Mouse (Mus musculus) liver, postnatal 0 days (tissue): ENCODE measurements around the gene Klhl3. TPM values are rescaled to one million over a fixed set of nuclear protein-coding genes. Genes with fewer than 3 reads are reported as not detected.
A peak's percentile ranks its signal among the peaks of the same experiment; 100 is the strongest.

ENCODE experiments used
- ATAC-seq: fragments of 200-750 bp; cut with Nextera tagmentation; 2 replicates; pipeline ENCODE4 v1.8.0; 2017; ENCODE audit warnings: mild to moderate bottlenecking, moderate library complexity
- DNase-seq: peaks from one replicate; pipeline ENCODE4 v3.0.0-alpha.2; 2016
- H3K27ac ChIP-seq: fragments of 300-500 bp; sonication (generic); 2 replicates; pipeline ENCODE4 v1.5.1; 2014; ENCODE audit warnings: antibody characterized with exemption, moderate library complexity, mild to moderate bottlenecking, low read depth
- H3K27me3 ChIP-seq: fragments of 300-500 bp; sonication (generic); 2 replicates; pipeline ENCODE4 v1.6.1; 2014; ENCODE audit warnings: low read length, control low read depth, mixed read lengths; ENCODE audit not compliant: insufficient read depth
- H3K36me3 ChIP-seq: fragments of 300-500 bp; sonication (generic); replicated peaks from 2 replicates; pipeline ENCODE4 v1.6.1; 2014; ENCODE audit warnings: mild to moderate bottlenecking, control low read depth, low read length, moderate library complexity, mixed read lengths; ENCODE audit not compliant: insufficient read depth
- H3K4me1 ChIP-seq: fragments of 300-500 bp; sonication (generic); 2 replicates; pipeline ENCODE4 v1.6.1; 2014; ENCODE audit warnings: antibody characterized with exemption, mild to moderate bottlenecking, control low read depth; ENCODE audit not compliant: insufficient read depth
- H3K4me2 ChIP-seq: fragments of 300-500 bp; sonication (generic); 2 replicates; pipeline ENCODE4 v1.6.1; 2014; ENCODE audit warnings: low read depth, mild to moderate bottlenecking, low read length, moderate library complexity, mixed read lengths
- H3K4me3 ChIP-seq: fragments of 300-500 bp; sonication (generic); 2 replicates; pipeline ENCODE4 v1.5.1; 2014; ENCODE audit warnings: low read depth, low read length
- H3K9ac ChIP-seq: fragments of 300-500 bp; sonication (generic); replicated peaks from 2 replicates; pipeline ENCODE4 v1.6.1; 2014; ENCODE audit warnings: mild to moderate bottlenecking, moderate library complexity
- H3K9me3 ChIP-seq: fragments of 300-500 bp; sonication (generic); 2 replicates; pipeline ENCODE4 v1.6.1; 2016; ENCODE audit warnings: mild to moderate bottlenecking, control low read depth, low read length, mixed read lengths
- CTCF ChIP-seq: sonication (generic); IDR thresholded peaks from 2 replicates; pipeline ENCODE4 v1.5.1; 2016; ENCODE audit warnings: antibody characterized with exemption, low read depth
- EP300 ChIP-seq: IDR thresholded peaks from 2 replicates; pipeline ENCODE4 v1.6.1; 2016; ENCODE audit warnings: antibody characterized with exemption, low read depth, mild to moderate bottlenecking
- WGBS: fragments of 180-500 bp; shearing (Covaris S2); extraction: QIAGEN DNeasy Blood & Tissue Kit; methylation state at CpG from one replicate; pipeline ENCODE4 v1.1.7; 2014; ENCODE audit not compliant: insufficient replicate concordance; 5-methylcytosine and 5-hydroxymethylcytosine counted together
- polyA plus RNA-seq: library from polyadenylated mRNA; unstranded; fragments of >200 nt; fragmentation: Nextera tagmentation; extraction: Ambion mirVana; gene quantifications from 2 replicates; pipeline ENCODE4 v1.2.1, GENCODE M21; 2015

The Klhl3 gene
- polyA plus RNA-seq, 1 experiment from 2014 or later = 2.9 TPM

DNA sequence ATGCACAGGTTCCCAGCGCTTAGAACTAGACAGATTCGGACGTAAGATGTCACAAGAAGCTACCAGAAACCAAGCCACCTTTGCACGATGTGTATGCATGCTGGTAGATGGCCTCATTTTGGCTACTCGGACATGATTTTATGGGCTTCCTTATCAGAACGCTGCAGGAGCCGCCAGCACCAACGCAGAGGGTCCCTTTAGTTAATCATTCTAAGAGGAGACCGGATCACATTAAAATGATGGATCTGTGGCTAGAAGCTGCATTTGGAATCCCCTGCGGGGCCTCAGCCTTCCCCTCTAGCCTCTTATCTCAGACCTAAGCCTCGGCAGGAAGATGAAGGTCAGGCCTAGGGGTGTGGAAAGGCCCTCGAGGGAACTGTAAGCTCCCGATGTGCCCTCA is 117.5 kb downstream of the Klhl3 start:
- TF ChIP-seq CTCF (no peak), EP300 (no peak)
- Histone ChIP-seq H3K27me3 (no peaks in the 10 kb centered on the region), H3K27ac (no peak overlapping the region), H3K9me3 (no peaks in the 10 kb centered on the region), H3K4me2 (no peak overlapping the region), H3K9ac (no peak overlapping the region), H3K36me3 (no peaks in the 10 kb centered on the region), H3K4me3 (no peak overlapping the region), H3K4me1 (no peaks in the 10 kb centered on the region)
- no peak for DNase-seq
- ATAC-seq = no peak
- 24% methylated on average over 13 of the region's 13 CpGs for WGBS

GRCm38 (mm10) chr13:57984637-57985036 is 128.8 kb downstream of the Klhl3 start:
- no peak overlapping the region for H3K27ac ChIP-seq
- H3K9ac ChIP-seq = no peak overlapping the region
- H3K4me1 ChIP-seq = no peaks in the 10 kb centered on the region
- WGBS = 78% methylated on average over 10 of the region's 10 CpGs
- TF ChIP-seq EP300 (no peak), CTCF (no peak)
- no peaks in the 10 kb centered on the region for H3K36me3 ChIP-seq
- no peak for ATAC-seq
- no peak overlapping the region for H3K4me2 ChIP-seq
- no peaks in the 10 kb centered on the region for H3K9me3 ChIP-seq
- no peaks in the 10 kb centered on the region for H3K27me3 ChIP-seq
- DNase-seq = no peak
- no peak overlapping the region for H3K4me3 ChIP-seq

DNA sequence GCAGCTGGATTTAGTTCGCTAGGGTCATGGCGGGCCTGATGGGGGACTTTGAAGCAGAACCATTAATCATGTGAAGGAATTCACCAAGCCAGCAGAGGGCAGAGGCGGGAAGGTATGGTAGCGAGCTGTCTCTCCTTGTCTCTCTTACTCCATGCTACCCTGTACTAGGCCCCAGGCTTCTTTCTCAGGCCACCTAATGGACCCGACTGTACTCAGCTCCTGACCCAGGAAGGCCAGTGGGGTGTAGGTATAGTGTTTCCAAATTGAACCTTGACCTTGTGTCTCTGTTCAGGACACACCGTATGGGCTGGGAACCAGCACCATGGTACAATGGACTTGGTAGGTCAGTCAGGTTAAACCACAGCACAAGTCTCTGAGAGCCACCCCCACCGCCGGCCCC is 129.2 kb downstream of the Klhl3 start:
- H3K9ac ChIP-seq = no peak overlapping the region
- no peak for ATAC-seq
- TF ChIP-seq EP300 (no peak), CTCF (0 out of 2 replicates have a peak, but pooled peaks have one; percentile 14)
- H3K27ac ChIP-seq = no peak overlapping the region
- H3K4me2 ChIP-seq = no peak overlapping the region
- no peaks in the 10 kb centered on the region for H3K9me3 ChIP-seq
- DNase-seq = no peak
- no peaks in the 10 kb centered on the region for H3K4me1 ChIP-seq
- no peaks in the 10 kb centered on the region for H3K27me3 ChIP-seq
- H3K4me3 ChIP-seq = no peak overlapping the region
- no peaks in the 10 kb centered on the region for H3K36me3 ChIP-seq
- WGBS = 53% methylated on average over 8 of the region's 8 CpGs

DNA sequence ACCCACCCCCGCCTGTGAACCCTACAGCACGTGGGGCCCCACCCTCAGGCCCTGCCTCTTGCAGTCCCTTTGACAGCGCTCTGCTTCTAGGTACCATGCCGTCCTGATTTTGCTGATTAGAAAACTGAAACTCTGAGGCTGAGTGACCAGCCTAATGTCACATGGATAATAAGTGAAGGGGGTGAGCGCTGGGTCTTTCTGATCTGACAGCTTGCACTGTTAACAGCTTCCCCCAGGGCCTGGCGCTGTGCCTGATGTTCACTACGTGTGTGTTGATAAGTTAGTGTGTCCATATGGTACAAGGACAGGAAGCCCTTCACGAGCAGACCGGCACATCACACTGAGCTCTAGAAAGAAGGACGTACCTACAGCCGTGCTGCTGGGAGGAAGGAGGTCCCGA is 130.1 kb downstream of the Klhl3 start:
- ATAC-seq (peak; percentile 17; the same call in 1 of the 2 replicates), DNase-seq (peak; percentile 34)
- H3K4me2 ChIP-seq = 0 out of 2 replicates have a peak overlapping the region, but pooled peaks have one; percentile 6

GRCm38 (mm10) chr13:57982904-57983303 is 130.5 kb downstream of the Klhl3 start:
- DNase-seq = no peak
- no peaks in the 10 kb centered on the region for H3K36me3 ChIP-seq
- no peaks in the 10 kb centered on the region for H3K4me1 ChIP-seq
- ATAC-seq = no peak
- H3K27ac ChIP-seq = no peak overlapping the region
- no peak overlapping the region for H3K4me3 ChIP-seq
- H3K9ac ChIP-seq = no peak overlapping the region
- WGBS = 54% methylated on average over 11 of the region's 11 CpGs
- TF ChIP-seq EP300 = no peak
- no peak for TF ChIP-seq CTCF
- H3K9me3 ChIP-seq = no peaks in the 10 kb centered on the region
- no peaks in the 10 kb centered on the region for H3K27me3 ChIP-seq
- 0 out of 2 replicates have a peak overlapping the region, but pooled peaks have one; percentile 6 for H3K4me2 ChIP-seq

More for the DNA sequence above, 130.1 kb downstream of the Klhl3 start:
- H3K9me3 ChIP-seq = no peaks in the 10 kb centered on the region
- H3K27ac ChIP-seq = no peak overlapping the region
- no peak overlapping the region for H3K9ac ChIP-seq
- H3K4me1 ChIP-seq = no peaks in the 10 kb centered on the region
- WGBS = 42% methylated on average over 12 of the region's 12 CpGs
- H3K27me3 ChIP-seq = no peaks in the 10 kb centered on the region
- H3K4me3 ChIP-seq = no peak overlapping the region
- H3K36me3 ChIP-seq = no peaks in the 10 kb centered on the region
- no peak for TF ChIP-seq CTCF
- no peak for TF ChIP-seq EP300

GRCm38 (mm10) chr13:57980679-57981078 is 132.7 kb downstream of the Klhl3 start:
- Histone ChIP-seq H3K36me3 (no peaks in the 10 kb centered on the region), H3K27ac (no peak overlapping the region), H3K9me3 (no peaks in the 10 kb centered on the region), H3K4me3 (no peak overlapping the region), H3K27me3 (no peaks in the 10 kb centered on the region), H3K4me2 (no peak overlapping the region), H3K4me1 (no peaks in the 10 kb centered on the region), H3K9ac (no peak overlapping the region)
- no peak for DNase-seq
- 42% methylated on average over 9 of the region's 9 CpGs for WGBS
- ATAC-seq = no peak
- TF ChIP-seq EP300 (no peak), CTCF (no peak)

DNA sequence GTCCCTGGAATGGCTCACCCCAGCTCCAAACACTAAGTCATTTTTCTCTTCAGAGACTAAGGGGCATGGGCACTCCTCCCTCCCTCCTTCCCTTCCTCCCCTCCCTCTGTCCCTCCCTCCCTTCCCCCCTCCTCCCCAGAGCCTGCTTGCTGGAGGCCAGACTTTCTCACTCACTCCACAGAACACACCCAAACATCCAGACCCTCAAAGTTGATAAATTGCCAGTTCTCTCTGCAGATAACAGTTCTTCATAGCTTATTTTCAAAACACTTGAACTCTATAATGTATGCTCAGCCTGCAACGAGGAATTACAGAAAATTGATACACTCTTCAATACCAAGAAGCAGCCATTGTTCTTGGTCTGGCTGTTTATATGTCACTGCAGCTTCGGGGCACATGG is 133.3 kb downstream of the Klhl3 start:
- Histone ChIP-seq H3K9me3 (no peaks in the 10 kb centered on the region), H3K36me3 (no peaks in the 10 kb centered on the region), H3K4me1 (no peaks in the 10 kb centered on the region), H3K4me3 (no peak overlapping the region), H3K9ac (no peak overlapping the region), H3K27me3 (no peaks in the 10 kb centered on the region), H3K4me2 (no peak overlapping the region), H3K27ac (no peak overlapping the region)
- 57% methylated on average over 2 of the region's 2 CpGs for WGBS
- ATAC-seq = no peak
- no peak for TF ChIP-seq EP300
- no peak for TF ChIP-seq CTCF
- no peak for DNase-seq
